Mouse (Mus musculus) embryonic facial prominence, embryonic 11.5 days (tissue): ENCODE results near the gene Zfy2. TPM values are rescaled to one million over a fixed set of nuclear protein-coding genes. Genes with fewer than 3 reads are reported as not detected.

Source experiments
- ATAC-seq: fragments of 200-750 bp; cut with Nextera tagmentation; replicated peaks from 2 replicates; pipeline ENCODE4 v1.8.0; 2017; ENCODE audit warnings: low read depth; ENCODE audit not compliant: insufficient number of reproducible peaks, low FRiP score, low TSS enrichment
- DNase-seq: peaks from one replicate; pipeline ENCODE4 v3.0.0-alpha.2; 2015; ENCODE audit warnings: low spot score
- H3K27ac ChIP-seq: fragments of 300-500 bp; sonication (generic); replicated peaks from 2 replicates; pipeline ENCODE4 v1.5.1; 2014; ENCODE audit warnings: mild to moderate bottlenecking, low read depth, low read length, control low read depth
- H3K27me3 ChIP-seq: fragments of 300-500 bp; sonication (generic); 2 replicates; pipeline ENCODE4 v1.6.1; 2014; ENCODE audit warnings: mild to moderate bottlenecking, low read length, moderate library complexity, mixed read lengths; ENCODE audit not compliant: control insufficient read depth, insufficient read depth
- H3K36me3 ChIP-seq: fragments of 300-500 bp; sonication (generic); replicated peaks from 2 replicates; pipeline ENCODE4 v1.6.1; 2014; ENCODE audit warnings: low read depth, mild to moderate bottlenecking, low read length, moderate library complexity, mixed read lengths; ENCODE audit not compliant: control insufficient read depth, insufficient read depth
- H3K4me1 ChIP-seq: fragments of 300-500 bp; sonication (generic); 2 replicates; pipeline ENCODE4 v1.6.1; 2014; ENCODE audit warnings: low read length, mixed read lengths; ENCODE audit not compliant: control insufficient read depth, insufficient read depth
- H3K4me2 ChIP-seq: fragments of 300-500 bp; sonication (generic); 2 replicates; pipeline ENCODE4 v1.6.1; 2014; ENCODE audit warnings: low read depth, mild to moderate bottlenecking, control low read depth, low read length, moderate library complexity
- H3K4me3 ChIP-seq: fragments of 300-500 bp; sonication (generic); 2 replicates; pipeline ENCODE4 v1.5.1; 2014; ENCODE audit warnings: low read depth, low read length, control low read depth
- H3K9ac ChIP-seq: fragments of 300-500 bp; sonication (generic); replicated peaks from 2 replicates; pipeline ENCODE4 v1.6.1; 2014; ENCODE audit warnings: mild to moderate bottlenecking, control low read depth, low read length
- H3K9me3 ChIP-seq: fragments of 300-500 bp; sonication (generic); replicated peaks from 2 replicates; pipeline ENCODE4 v1.6.1; 2016; ENCODE audit warnings: mild to moderate bottlenecking, low read length, inconsistent platforms, mixed read lengths; ENCODE audit not compliant: control insufficient read depth
- WGBS: fragments of 180-500 bp; shearing (Covaris S2); extraction: QIAGEN DNeasy Blood & Tissue Kit; methylation state at CpG from one replicate; pipeline ENCODE4 v1.1.7; 2014; 5-methylcytosine and 5-hydroxymethylcytosine counted together
- polyA plus RNA-seq: library from polyadenylated mRNA; unstranded; fragments of >200 nt; fragmentation: Nextera tagmentation; extraction: Ambion mirVana; gene quantifications from 2 replicates; pipeline ENCODE4 v1.2.1, GENCODE M21; 2014

The Zfy2 gene
- polyA plus RNA-seq = not detected in 2 replicates

- no peak for DNase-seq
- no CpG with 5 or more reads among the region's 2 CpGs for WGBS
- ATAC-seq = no peak
Measured at GRCm38 (mm10) chrY:2170309-2170708, at the start of gene Zfy2. Gene Zfy2 (minus strand): TSS chrY:2170409.

More at GRCm38 (mm10) chrY:2170309-2170708, at the start of gene Zfy2:
- no peaks in the 10 kb centered on the region for H3K27me3 ChIP-seq
- H3K36me3 ChIP-seq = no peaks in the 10 kb centered on the region
- no peak within 1 kb of the TSS for H3K27ac ChIP-seq
- no peak within 1 kb of the TSS for H3K4me3 ChIP-seq
- H3K9me3 ChIP-seq = no peaks in the 10 kb centered on the region
- H3K4me1 ChIP-seq = no peaks in the 10 kb centered on the region
- H3K4me2 ChIP-seq = no peak within 1 kb of the TSS
- no peak within 1 kb of the TSS for H3K9ac ChIP-seq
